Mouse (Mus musculus): ENCODE data around the gene Cbfa2t2. TPM values are rescaled to one million over a fixed set of nuclear protein-coding genes. Genes with fewer than 3 reads are reported as not detected.
A peak's percentile ranks its signal among the peaks of the same experiment; 100 is the strongest.

The Cbfa2t2 gene
- polyA plus RNA-seq, 1 experiment from 2014 or later, result 34.9 TPM

DNA sequence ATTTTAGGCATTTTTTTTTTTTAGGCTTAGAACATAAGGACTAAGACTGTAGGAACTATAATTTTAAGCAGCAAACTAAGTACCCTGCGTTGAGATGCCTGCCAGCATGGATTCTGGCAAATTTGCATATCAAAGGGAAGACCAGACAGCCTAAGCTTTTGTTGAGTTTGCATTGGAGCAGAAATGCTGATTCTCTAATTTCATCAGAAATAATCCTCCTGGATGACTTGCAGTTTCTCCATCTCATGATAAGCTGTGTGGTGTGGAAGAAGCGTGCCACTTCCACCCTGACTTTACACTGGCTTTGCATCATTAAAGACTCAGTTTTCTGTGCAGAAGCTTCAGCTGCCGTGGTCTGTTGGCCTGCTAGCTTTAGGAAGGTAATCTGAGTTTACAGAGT, 96.6 kb downstream of the Cbfa2t2 start:
- peaks cover 26% of the 10 kb centered on the region for H3K36me3 ChIP-seq (ENCODE audit: control insufficient read depth, insufficient read depth, low read length)
- no peak overlapping the region for H3K4me2 ChIP-seq (ENCODE audit: low read depth, low read length)
- no peak overlapping the region for H3K27ac ChIP-seq (ENCODE audit: low read length)
- H3K27me3 ChIP-seq (ENCODE audit: control insufficient read depth, insufficient read depth, low read depth, low read length), result no peaks in the 10 kb centered on the region
- no peaks in the 10 kb centered on the region for H3K4me1 ChIP-seq (replicated peaks; ENCODE audit: control insufficient read depth, insufficient read depth, low read length)
- H3K4me3 ChIP-seq (ENCODE audit: low read length), result no peak overlapping the region
- ATAC-seq (ENCODE audit: low read depth), result no peak
- no peak overlapping the region for H3K9ac ChIP-seq (ENCODE audit: low read length)
- WGBS, result 71% methylated on average over 3 of the region's 3 CpGs
- H3K9me3 ChIP-seq (ENCODE audit: control insufficient read depth, low read length), result no peaks in the 10 kb centered on the region

GRCm38 (mm10) chr2:154534704-154535270, 98.5 kb downstream of the Cbfa2t2 start:
- H3K9ac ChIP-seq (ENCODE audit: low read length), result no peak overlapping the region
- no peaks in the 10 kb centered on the region for H3K4me1 ChIP-seq (replicated peaks; ENCODE audit: control insufficient read depth, insufficient read depth, low read length)
- no peaks in the 10 kb centered on the region for H3K27me3 ChIP-seq (ENCODE audit: control insufficient read depth, insufficient read depth, low read depth, low read length)
- no peak overlapping the region for H3K4me3 ChIP-seq (ENCODE audit: low read length)
- H3K9me3 ChIP-seq (ENCODE audit: control insufficient read depth, low read length), result no peaks in the 10 kb centered on the region
- H3K27ac ChIP-seq (ENCODE audit: low read length), result no peak overlapping the region
- no peak overlapping the region for H3K4me2 ChIP-seq (ENCODE audit: low read depth, low read length)
- 93% methylated on average over 12 of the region's 12 CpGs for whole genome bisulfite sequencing
- ATAC-seq (ENCODE audit: low read depth), result no peak
- H3K36me3 ChIP-seq (ENCODE audit: control insufficient read depth, insufficient read depth, low read length), result peaks cover 18% of the 10 kb centered on the region

DNA sequence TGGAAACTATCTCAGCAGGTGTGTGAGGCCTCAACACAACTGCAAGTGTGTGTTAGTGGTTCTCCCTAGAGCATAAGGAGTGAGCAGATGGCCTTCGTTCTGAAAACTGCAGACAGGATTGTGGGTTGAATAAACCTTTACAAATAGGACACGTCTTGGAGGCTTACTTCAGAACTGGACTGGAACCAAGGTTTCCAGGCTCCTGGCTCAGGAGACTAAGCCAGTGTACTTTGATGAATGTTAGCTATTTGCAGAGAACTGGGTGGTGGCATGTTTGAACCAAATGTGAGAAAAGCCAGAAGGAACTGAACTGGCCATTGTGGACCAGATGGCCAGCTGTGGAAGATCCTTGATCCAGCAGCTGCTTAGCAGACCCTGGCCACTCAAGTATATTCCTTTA, 102.0 kb downstream of the Cbfa2t2 start:
- H3K27me3 ChIP-seq (ENCODE audit: control insufficient read depth, insufficient read depth, low read depth, low read length), result no peaks in the 10 kb centered on the region
- H3K36me3 ChIP-seq (ENCODE audit: control insufficient read depth, insufficient read depth, low read length), result peaks cover 9% of the 10 kb centered on the region
- WGBS, result 52% methylated on average over 2 of the region's 2 CpGs
- no peak for ATAC-seq (ENCODE audit: low read depth)
- no peak overlapping the region for H3K4me2 ChIP-seq (ENCODE audit: low read depth, low read length)
- H3K4me3 ChIP-seq (ENCODE audit: low read length), result no peak overlapping the region
- no peak overlapping the region for H3K9ac ChIP-seq (ENCODE audit: low read length)
- H3K9me3 ChIP-seq (ENCODE audit: control insufficient read depth, low read length), result no peaks in the 10 kb centered on the region
- H3K4me1 ChIP-seq (replicated peaks; ENCODE audit: control insufficient read depth, insufficient read depth, low read length), result no peaks in the 10 kb centered on the region
- H3K27ac ChIP-seq (ENCODE audit: low read length), result no peak overlapping the region

DNA sequence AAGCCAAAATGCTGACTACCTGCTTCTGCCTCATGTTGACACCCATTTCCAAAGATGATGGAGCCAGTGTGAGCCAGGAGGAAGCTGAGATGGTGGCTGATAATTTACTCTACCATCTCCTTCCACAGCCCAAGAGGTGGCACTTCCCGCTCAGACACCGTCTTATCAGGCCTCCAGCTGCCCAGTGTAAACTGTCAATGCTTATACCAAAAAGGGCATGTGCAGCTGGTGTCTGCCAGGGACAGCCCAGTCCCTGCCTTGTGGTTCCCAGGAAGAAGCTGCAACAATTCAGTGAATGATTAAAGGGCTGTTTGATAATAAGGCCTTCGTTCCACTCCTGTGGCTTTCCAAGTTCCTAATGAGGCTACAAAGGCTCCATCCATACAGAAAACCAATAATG, 102.4 kb downstream of the Cbfa2t2 start:
- 0 out of 2 replicates have a peak, but pooled peaks have one; percentile 32 for ATAC-seq (ENCODE audit: low read depth)
- H3K27ac ChIP-seq (ENCODE audit: low read length), result no peak overlapping the region
- no peak overlapping the region for H3K4me3 ChIP-seq (ENCODE audit: low read length)
- H3K4me2 ChIP-seq (ENCODE audit: low read depth, low read length), result no peak overlapping the region
- peaks cover 9% of the 10 kb centered on the region for H3K36me3 ChIP-seq (ENCODE audit: control insufficient read depth, insufficient read depth, low read length)
- whole genome bisulfite sequencing, result 37% methylated on average over 3 of the region's 3 CpGs
- no peak overlapping the region for H3K9ac ChIP-seq (ENCODE audit: low read length)
- no peaks in the 10 kb centered on the region for H3K4me1 ChIP-seq (replicated peaks; ENCODE audit: control insufficient read depth, insufficient read depth, low read length)
- no peaks in the 10 kb centered on the region for H3K27me3 ChIP-seq (ENCODE audit: control insufficient read depth, insufficient read depth, low read depth, low read length)
- H3K9me3 ChIP-seq (ENCODE audit: control insufficient read depth, low read length), result no peaks in the 10 kb centered on the region

DNA sequence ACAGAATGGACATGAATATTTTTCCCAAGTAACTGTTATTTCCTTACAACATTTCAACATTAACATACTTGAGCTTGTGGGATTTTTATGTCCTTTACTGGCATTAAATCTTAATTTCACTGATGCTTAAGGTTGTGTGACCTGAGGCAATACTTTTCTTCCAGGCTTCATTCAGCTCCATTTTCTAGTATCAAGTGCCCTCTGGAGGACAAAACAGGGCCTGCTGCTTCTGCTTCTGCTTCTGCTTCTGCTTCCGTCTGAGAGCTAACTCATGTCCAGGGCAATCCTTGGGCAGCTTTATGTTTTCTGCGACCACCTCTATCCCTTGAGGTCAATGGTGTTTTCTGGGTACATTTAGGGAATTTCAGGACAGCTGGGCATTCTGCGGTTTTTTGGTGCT, 103.4 kb downstream of the Cbfa2t2 start:
- ATAC-seq (ENCODE audit: low read depth), result no peak
- Histone ChIP-seq H3K9ac (ENCODE audit: low read length) (no peak overlapping the region), H3K27me3 (ENCODE audit: control insufficient read depth, insufficient read depth, low read depth, low read length) (no peaks in the 10 kb centered on the region), H3K4me1 (replicated peaks; ENCODE audit: control insufficient read depth, insufficient read depth, low read length) (no peaks in the 10 kb centered on the region), H3K9me3 (ENCODE audit: control insufficient read depth, low read length) (no peaks in the 10 kb centered on the region), H3K4me2 (ENCODE audit: low read depth, low read length) (no peak overlapping the region), H3K27ac (ENCODE audit: low read length) (no peak overlapping the region), H3K36me3 (ENCODE audit: control insufficient read depth, insufficient read depth, low read length) (peaks cover 9% of the 10 kb centered on the region), H3K4me3 (ENCODE audit: low read length) (no peak overlapping the region)
- 80% methylated on average over 3 of the region's 3 CpGs for whole genome bisulfite sequencing

DNA sequence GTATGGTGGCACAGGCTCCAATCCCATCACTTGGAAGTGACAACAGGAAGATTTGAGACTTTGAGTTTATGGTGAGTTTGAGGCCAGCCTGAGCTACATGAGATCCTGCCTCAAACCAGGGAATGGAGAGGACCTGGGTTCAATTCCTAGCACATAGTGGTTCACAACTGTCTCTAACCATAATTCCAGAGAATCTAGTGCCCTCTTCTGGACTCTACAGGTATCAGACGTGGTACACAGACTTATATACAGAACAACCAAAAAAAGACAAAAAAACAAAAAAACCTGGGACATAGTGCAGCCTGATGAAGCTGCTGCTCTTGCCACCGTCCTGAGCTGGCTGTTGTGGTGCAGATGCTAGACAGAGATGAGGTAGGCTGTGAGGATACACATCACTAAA, 105.3 kb downstream of the Cbfa2t2 start:
- Histone ChIP-seq H3K9ac (ENCODE audit: low read length) (no peak overlapping the region), H3K4me2 (ENCODE audit: low read depth, low read length) (no peak overlapping the region), H3K27me3 (ENCODE audit: control insufficient read depth, insufficient read depth, low read depth, low read length) (no peaks in the 10 kb centered on the region), H3K27ac (ENCODE audit: low read length) (no peak overlapping the region), H3K4me1 (replicated peaks; ENCODE audit: control insufficient read depth, insufficient read depth, low read length) (no peaks in the 10 kb centered on the region), H3K4me3 (ENCODE audit: low read length) (no peak overlapping the region), H3K9me3 (ENCODE audit: control insufficient read depth, low read length) (no peaks in the 10 kb centered on the region), H3K36me3 (ENCODE audit: control insufficient read depth, insufficient read depth, low read length) (no peaks in the 10 kb centered on the region; the same call in 1 of the 2 replicates)
- 80% methylated on average over 2 of the region's 2 CpGs for WGBS
- no peak for ATAC-seq (ENCODE audit: low read depth)

DNA sequence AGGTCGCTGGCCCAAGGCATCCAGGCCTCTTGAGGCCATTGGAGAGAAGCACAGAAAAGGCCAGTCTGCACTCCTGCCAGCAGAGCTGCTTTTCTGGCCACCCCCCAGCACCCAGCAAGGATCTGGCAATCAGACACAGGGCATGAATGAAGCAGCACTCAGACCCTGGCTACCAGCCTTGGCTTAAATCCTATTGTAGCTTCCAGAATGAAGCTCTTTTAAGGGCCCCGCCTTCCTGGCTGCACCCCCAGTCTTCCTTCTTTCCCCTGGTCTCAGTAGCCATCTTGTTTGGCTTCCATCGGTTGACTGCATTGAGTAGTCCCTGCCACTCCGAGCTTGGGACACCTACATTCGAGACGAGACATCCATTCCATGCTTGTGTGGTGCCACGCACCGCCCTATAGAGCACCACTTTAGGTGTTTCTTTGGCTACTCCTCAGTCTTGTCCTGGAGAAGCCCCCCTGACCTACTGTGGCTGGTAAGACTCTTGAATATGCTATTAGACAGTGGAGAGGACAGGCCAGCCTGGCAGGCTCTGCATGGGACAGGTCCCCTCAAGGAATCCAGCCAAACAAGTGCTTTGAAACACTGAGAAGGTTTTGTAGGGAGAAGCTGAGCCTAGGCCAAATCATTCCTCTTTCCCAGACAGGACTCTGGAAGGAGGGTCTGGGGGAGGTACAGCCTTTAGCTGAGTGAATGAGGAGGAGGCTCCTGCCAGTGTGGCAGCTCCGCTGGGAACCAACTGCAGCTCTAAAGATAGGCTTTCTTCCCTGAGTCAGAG, 107.5 kb downstream of the Cbfa2t2 start:
- Histone ChIP-seq H3K27me3 (ENCODE audit: control insufficient read depth, insufficient read depth, low read depth, low read length) (no peaks in the 10 kb centered on the region), H3K9ac (ENCODE audit: low read length) (no peak overlapping the region), H3K4me1 (replicated peaks; ENCODE audit: control insufficient read depth, insufficient read depth, low read length) (no peaks in the 10 kb centered on the region), H3K4me2 (ENCODE audit: low read depth, low read length) (no peak overlapping the region), H3K9me3 (ENCODE audit: control insufficient read depth, low read length) (no peaks in the 10 kb centered on the region), H3K4me3 (ENCODE audit: low read length) (no peak overlapping the region), H3K27ac (ENCODE audit: low read length) (no peak overlapping the region), H3K36me3 (ENCODE audit: control insufficient read depth, insufficient read depth, low read length) (no peaks in the 10 kb centered on the region)
- WGBS, result 82% methylated on average over 9 of the region's 9 CpGs
- no peak; the same call in 1 of the 2 replicates for ATAC-seq (ENCODE audit: low read depth)

DNA sequence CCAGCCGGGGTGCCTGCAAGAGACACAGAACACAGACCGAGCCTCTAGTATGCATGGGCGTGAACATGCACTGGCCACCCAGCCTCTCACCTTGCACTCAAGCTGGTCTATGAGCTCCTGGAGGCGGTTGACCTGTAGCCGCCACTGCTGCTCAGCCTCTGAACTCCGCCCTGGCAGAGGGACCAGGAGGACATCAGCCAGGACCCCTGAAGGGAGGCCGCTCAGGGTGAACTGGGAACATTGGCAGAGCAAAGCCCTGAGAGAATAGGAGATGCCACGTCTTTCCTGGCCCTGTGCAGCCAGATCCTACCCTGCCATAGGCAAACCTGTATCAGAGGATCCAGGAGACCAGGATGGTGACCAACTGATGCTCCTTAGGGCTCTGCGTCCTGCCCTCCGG, 110.4 kb downstream of the Cbfa2t2 start, which contains the start of gene 1700003F12Rik:
TSS of gene 1700003F12Rik (plus strand) at position 375 of the 400 bp plus-strand sequence.
- ATAC-seq (ENCODE audit: low read depth), result no peak
- H3K9me3 ChIP-seq (ENCODE audit: control insufficient read depth, low read length), result no peaks in the 10 kb centered on the region
- WGBS, result 88% methylated on average over 10 of the region's 10 CpGs
- no peak within 1 kb of the TSS for H3K27ac ChIP-seq (ENCODE audit: low read length)
- H3K4me1 ChIP-seq (replicated peaks; ENCODE audit: control insufficient read depth, insufficient read depth, low read length), result peaks cover 9% of the 10 kb centered on the region
- no peak within 1 kb of the TSS for H3K9ac ChIP-seq (ENCODE audit: low read length)
- no peak within 1 kb of the TSS for H3K4me2 ChIP-seq (ENCODE audit: low read depth, low read length)
- no peak within 1 kb of the TSS for H3K4me3 ChIP-seq (ENCODE audit: low read length)
- H3K27me3 ChIP-seq (ENCODE audit: control insufficient read depth, insufficient read depth, low read depth, low read length), result peaks cover 12% of the 10 kb centered on the region
- H3K36me3 ChIP-seq (ENCODE audit: control insufficient read depth, insufficient read depth, low read length), result no peaks in the 10 kb centered on the region

GRCm38 (mm10) chr2:154548688-154549087, 112.4 kb downstream of the Cbfa2t2 start:
- Histone ChIP-seq H3K36me3 (ENCODE audit: control insufficient read depth, insufficient read depth, low read length) (no peaks in the 10 kb centered on the region), H3K27me3 (ENCODE audit: control insufficient read depth, insufficient read depth, low read depth, low read length) (peaks cover 14% of the 10 kb centered on the region), H3K9ac (ENCODE audit: low read length) (no peak overlapping the region), H3K4me2 (ENCODE audit: low read depth, low read length) (no peak overlapping the region), H3K4me1 (replicated peaks; ENCODE audit: control insufficient read depth, insufficient read depth, low read length) (peaks cover 20% of the 10 kb centered on the region), H3K27ac (ENCODE audit: low read length) (no peak overlapping the region), H3K4me3 (ENCODE audit: low read length) (no peak overlapping the region), H3K9me3 (ENCODE audit: control insufficient read depth, low read length) (no peaks in the 10 kb centered on the region)
- WGBS, result 44% methylated on average over 3 of the region's 3 CpGs
- ATAC-seq (ENCODE audit: low read depth), result no peak

Measured in lung, embryonic 16.5 days (tissue).